Mouse (Mus musculus) left cerebral cortex, adult 18-20 months (tissue): ENCODE results near the gene 1700023F06Rik. TPM values are rescaled to one million over a fixed set of nuclear protein-coding genes. Genes with fewer than 3 reads are reported as not detected.

Experiments
- DNase-seq, 2 experiments: peaks; one replicate each; pipeline ENCODE4 v3.0.0; 2021 to 2022; ENCODE audit warnings: low spot score in 2 of 2, mixed read lengths in 1 of 2
- total RNA-seq, 2 experiments: library from RNA; stranded (reverse); gene quantifications; 2 replicates each; pipeline ENCODE4 v1.2.3; 2021

1700023F06Rik gene
- total RNA-seq, 2 experiments from 2014 or later, result 1.8 to 2.0 TPM

GRCm38 (mm10) chr11:103169664-103170063, 38.7 kb downstream of the 1700023F06Rik start:
- DNase-seq, result no peak

DNA sequence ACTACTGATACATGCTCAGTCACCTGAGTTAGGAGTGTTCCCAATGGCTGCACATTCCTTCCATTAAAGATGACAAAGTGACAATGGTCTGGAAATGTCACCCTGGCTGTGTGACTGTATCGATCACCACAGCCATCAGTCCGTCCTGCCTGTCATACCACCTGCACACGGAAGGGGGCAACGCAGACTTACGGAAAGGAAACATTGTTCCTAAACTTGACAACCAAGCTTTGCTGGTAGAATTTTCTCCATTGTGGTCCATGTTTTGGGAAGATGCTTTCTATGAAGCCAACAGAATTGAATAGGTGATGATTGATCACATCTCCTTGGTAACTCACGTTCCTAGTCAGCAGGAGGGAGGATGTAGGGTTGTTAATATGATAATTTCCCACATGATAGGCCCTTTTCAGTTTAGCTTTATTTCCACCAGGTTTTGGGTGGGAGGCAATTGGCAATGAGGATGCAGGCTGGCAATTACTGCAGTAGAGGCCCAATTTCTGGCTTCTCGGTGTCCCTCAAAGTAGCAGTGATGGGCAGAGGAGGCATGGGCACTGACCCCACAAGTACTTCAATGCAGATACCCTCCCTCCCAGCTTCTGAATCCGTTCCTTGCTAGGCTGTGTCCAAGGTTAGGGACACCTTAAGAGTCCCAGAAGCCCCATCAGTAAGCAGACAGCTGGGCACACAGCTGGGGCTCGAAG, 39.5 kb downstream of the 1700023F06Rik start:
- peak; percentile 77 to 78 for DNase-seq

GRCm38 (mm10) chr11:103164391-103164790, 44.0 kb downstream of the 1700023F06Rik start:
- no peak for DNase-seq

GRCm38 (mm10) chr11:103162132-103162531, 46.2 kb downstream of the 1700023F06Rik start:
- no peak for DNase-seq

DNA sequence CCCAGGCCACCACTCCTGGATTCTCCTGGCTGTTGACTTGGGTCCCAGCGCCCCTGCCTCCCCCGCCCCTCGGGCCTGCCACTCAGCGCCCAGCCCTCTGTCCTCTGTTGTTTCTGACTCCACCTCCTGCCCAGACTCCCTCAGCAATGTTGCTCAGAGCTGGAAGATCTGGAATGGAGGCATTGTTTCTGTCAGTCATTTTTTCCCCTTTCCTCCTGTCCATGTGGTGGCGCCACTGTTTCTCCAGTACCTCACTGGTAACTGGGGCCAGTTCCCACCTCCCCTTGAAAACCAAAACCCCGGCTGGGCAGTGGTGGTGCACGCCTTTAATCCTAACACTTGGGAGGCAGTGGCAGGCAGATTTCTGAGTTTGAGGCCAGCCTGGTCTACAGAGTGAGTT, 46.9 kb downstream of the 1700023F06Rik start:
- DNase-seq, result no peak

DNA sequence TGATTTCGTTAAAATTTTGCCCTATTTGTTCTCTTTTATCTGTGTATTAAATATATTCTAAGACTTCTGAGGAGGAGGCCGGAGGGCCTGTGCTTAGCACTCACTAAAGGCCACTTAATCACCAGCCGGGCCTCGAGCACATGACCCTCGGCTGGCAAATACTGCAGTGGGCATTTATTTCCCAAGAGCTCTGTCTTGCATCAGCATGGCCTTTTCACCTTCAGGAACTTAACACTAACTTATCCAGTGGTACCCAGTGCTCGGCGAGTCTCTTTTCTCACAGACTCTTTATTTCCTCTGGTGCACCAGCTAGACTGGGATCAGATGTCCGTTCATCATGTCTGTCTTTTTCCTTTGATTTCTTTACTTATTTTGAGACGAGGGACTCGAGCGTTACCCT, 47.6 kb downstream of the 1700023F06Rik start:
- DNase-seq, result no peak

GRCm38 (mm10) chr11:103158621-103159478, 49.5 kb downstream of the 1700023F06Rik start:
- peak; percentile 95 to 96 for DNase-seq

DNA sequence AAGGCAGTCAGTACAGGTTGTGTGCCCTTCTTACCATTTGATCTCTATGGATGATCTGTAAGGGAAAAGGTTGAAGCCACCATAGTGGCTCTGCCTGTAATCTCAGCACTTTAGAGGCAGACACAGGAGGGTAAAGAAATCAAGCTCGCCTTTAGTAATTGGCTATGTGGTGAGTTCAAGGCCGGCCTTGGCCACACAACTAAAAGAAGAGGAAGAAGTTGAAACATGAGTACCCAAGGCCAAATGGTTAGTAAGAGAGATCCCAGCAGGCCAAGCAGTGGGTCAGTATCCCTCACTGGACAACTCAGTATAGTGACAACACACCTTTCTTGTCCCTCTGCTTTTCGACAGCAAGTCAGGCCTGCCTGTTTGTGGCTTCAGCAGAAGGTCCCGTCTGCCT, 58.6 kb downstream of the 1700023F06Rik start:
- DNase-seq, result no peak

Other genes with a start within 250 kb of the 1700023F06Rik start
- 100 to 1,000 TPM; 130 to 131 TPM for gene Nmt1, start 180.4 kb downstream of the 1700023F06Rik start, total RNA-seq
- gene Dcakd, start 180.2 kb downstream of the 1700023F06Rik start, total RNA-seq, result 10 to 100 TPM; 44.4 to 44.6 TPM
- gene Plcd3, start 106.9 kb downstream of the 1700023F06Rik start, total RNA-seq, result 10 to 100 TPM; 20.4 to 21.7 TPM
- gene Acbd4, start 106.9 kb downstream of the 1700023F06Rik start, total RNA-seq, result 10 to 100 TPM; 85.2 to 90.4 TPM
- 10 to 100 TPM; 42.6 to 52.8 TPM for gene Hexim1, start 92.3 kb downstream of the 1700023F06Rik start, total RNA-seq
- 10 to 100 TPM; 16.1 to 16.2 TPM for gene Hexim2, start 76.1 kb downstream of the 1700023F06Rik start, total RNA-seq
- 100 to 1,000 TPM; 169 to 206 TPM for gene Fmnl1, start 37.5 kb downstream of the 1700023F06Rik start, total RNA-seq
- 1 to 10 TPM; 1.5 to 1.8 TPM for gene Spata32, start 9.9 kb upstream of the 1700023F06Rik start, total RNA-seq
- gene Map3k14, start 58.9 kb upstream of the 1700023F06Rik start, total RNA-seq, result 1 to 10 TPM; 5.7 to 5.9 TPM
- gene Arhgap27, start 155.1 kb upstream of the 1700023F06Rik start, total RNA-seq, result 10 to 100 TPM; 11.9 to 15.1 TPM
- gene Plekhm1, start 204.1 kb upstream of the 1700023F06Rik start, total RNA-seq, result 10 to 100 TPM; 18.2 to 18.8 TPM